Mouse (Mus musculus): ENCODE data around the gene Plk5. TPM values are rescaled to one million over a fixed set of nuclear protein-coding genes. Genes with fewer than 3 reads are reported as not detected.

Plk5 gene
- polyA plus RNA-seq, 1 experiment from 2014 or later, result 0.11 TPM

- ATAC-seq (ENCODE audit: low FRiP score), result peak; percentile 77
- H3K4me3 ChIP-seq (ENCODE audit: low read depth, low read length), result peak overlapping the region; percentile 98
- H3K27me3 ChIP-seq (ENCODE audit: control insufficient read depth, insufficient read depth, low read length), result no peaks in the 10 kb centered on the region
- peak overlapping the region; percentile 100 for H3K9ac ChIP-seq (ENCODE audit: low read depth, low read length)
- H3K9me3 ChIP-seq (ENCODE audit: control insufficient read depth, low read length), result no peaks in the 10 kb centered on the region
- H3K36me3 ChIP-seq (ENCODE audit: control insufficient read depth, insufficient read depth, low read length), result peaks cover 17% of the 10 kb centered on the region
- 1% methylated on average over 34 of the region's 34 CpGs for WGBS
- H3K4me1 ChIP-seq (replicated peaks; ENCODE audit: control insufficient read depth, insufficient read depth, low read length), result peaks cover 12% of the 10 kb centered on the region
- peak overlapping the region; percentile 99 for H3K27ac ChIP-seq (ENCODE audit: low read depth, low read length)
- H3K4me2 ChIP-seq (replicated peaks; ENCODE audit: low read depth, low read length), result peak overlapping the region; percentile 80
- DNase-seq (ENCODE audit: low spot score), result peak; percentile 82
Measured at GRCm38 (mm10) chr10:80385811-80386734, 29.8 kb downstream of the Plk5 start.

GRCm38 (mm10) chr10:80386735-80387471 is 30.6 kb downstream of the Plk5 start:
- Histone ChIP-seq H3K27ac (ENCODE audit: low read depth, low read length) (peak overlapping the region; percentile 99), H3K4me3 (ENCODE audit: low read depth, low read length) (peak overlapping the region; percentile 98), H3K27me3 (ENCODE audit: control insufficient read depth, insufficient read depth, low read length) (no peaks in the 10 kb centered on the region), H3K9me3 (ENCODE audit: control insufficient read depth, low read length) (no peaks in the 10 kb centered on the region), H3K36me3 (ENCODE audit: control insufficient read depth, insufficient read depth, low read length) (peaks cover 10% of the 10 kb centered on the region), H3K4me1 (replicated peaks; ENCODE audit: control insufficient read depth, insufficient read depth, low read length) (peaks cover 12% of the 10 kb centered on the region), H3K9ac (ENCODE audit: low read depth, low read length) (peak overlapping the region; percentile 100), H3K4me2 (replicated peaks; ENCODE audit: low read depth, low read length) (peak overlapping the region; percentile 80)
- no peak for ATAC-seq (ENCODE audit: low FRiP score)
- DNase-seq (ENCODE audit: low spot score), result peak; percentile 49
- under 1% methylated on average over 77 of the region's 94 CpGs for WGBS

DNA sequence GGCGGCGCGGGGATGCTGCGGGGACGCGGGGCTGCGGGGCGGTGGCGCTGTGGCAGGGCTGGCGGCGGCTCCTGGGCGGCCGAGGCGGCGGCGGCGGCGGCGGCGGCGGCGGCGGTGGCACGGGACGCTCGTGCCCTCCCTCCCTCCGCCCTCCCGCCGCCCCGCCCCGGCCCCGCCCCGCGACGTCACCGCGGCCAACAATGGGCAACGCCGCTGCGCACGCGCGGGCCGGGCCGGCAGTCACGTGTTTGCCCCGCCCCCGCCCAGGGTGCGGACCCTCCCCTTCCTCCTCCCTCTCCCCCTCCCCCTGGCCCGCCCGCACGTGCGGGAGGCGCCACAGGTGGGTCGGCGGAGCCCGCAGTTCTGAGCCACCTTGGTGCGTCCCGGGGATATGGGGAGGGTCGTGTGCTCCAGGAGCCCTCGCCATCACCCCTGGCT is 31.3 kb downstream of the Plk5 start, which contains the start of gene Mex3d:
Gene Mex3d (minus strand): TSS at position 138 of the 438 bp plus-strand sequence.
- H3K27me3 ChIP-seq (ENCODE audit: control insufficient read depth, insufficient read depth, low read length), result no peaks in the 10 kb centered on the region
- peaks cover 12% of the 10 kb centered on the region for H3K36me3 ChIP-seq (ENCODE audit: control insufficient read depth, insufficient read depth, low read length)
- DNase-seq (ENCODE audit: low spot score), result peak; percentile 94

GRCm38 (mm10) chr10:80388731-80389130 is 32.5 kb downstream of the Plk5 start:
- Histone ChIP-seq H3K9ac (ENCODE audit: low read depth, low read length) (no peak overlapping the region), H3K36me3 (ENCODE audit: control insufficient read depth, insufficient read depth, low read length) (peaks cover 19% of the 10 kb centered on the region), H3K27me3 (ENCODE audit: control insufficient read depth, insufficient read depth, low read length) (no peaks in the 10 kb centered on the region), H3K4me1 (replicated peaks; ENCODE audit: control insufficient read depth, insufficient read depth, low read length) (peaks cover 9% of the 10 kb centered on the region), H3K9me3 (ENCODE audit: control insufficient read depth, low read length) (no peaks in the 10 kb centered on the region), H3K4me2 (replicated peaks; ENCODE audit: low read depth, low read length) (no peak overlapping the region), H3K27ac (ENCODE audit: low read depth, low read length) (no peak overlapping the region), H3K4me3 (ENCODE audit: low read depth, low read length) (no peak overlapping the region)
- no peak for ATAC-seq (ENCODE audit: low FRiP score)
- DNase-seq (ENCODE audit: low spot score), result no peak
- WGBS, result 25% methylated on average over 2 of the region's 2 CpGs

More for the DNA sequence above, 31.3 kb downstream of the Plk5 start, which contains the start of gene Mex3d:
- 0% methylated on average over 1 of the region's 61 CpGs for WGBS
- H3K4me2 ChIP-seq (replicated peaks; ENCODE audit: low read depth, low read length), result peak within 1 kb of the TSS; percentile 87
- H3K9ac ChIP-seq (ENCODE audit: low read depth, low read length), result peak within 1 kb of the TSS; percentile 100
- peak; percentile 41 for ATAC-seq (ENCODE audit: low FRiP score)
- no peaks in the 10 kb centered on the region for H3K9me3 ChIP-seq (ENCODE audit: control insufficient read depth, low read length)
- peaks cover 12% of the 10 kb centered on the region for H3K4me1 ChIP-seq (replicated peaks; ENCODE audit: control insufficient read depth, insufficient read depth, low read length)
- peak within 1 kb of the TSS; percentile 99 for H3K27ac ChIP-seq (ENCODE audit: low read depth, low read length)
- H3K4me3 ChIP-seq (ENCODE audit: low read depth, low read length), result peak within 1 kb of the TSS; percentile 98

GRCm38 (mm10) chr10:80389185-80389708 is 33.0 kb downstream of the Plk5 start:
- peaks cover 15% of the 10 kb centered on the region for H3K36me3 ChIP-seq (ENCODE audit: control insufficient read depth, insufficient read depth, low read length)
- no peak for DNase-seq (ENCODE audit: low spot score)
- H3K4me3 ChIP-seq (ENCODE audit: low read depth, low read length), result no peak overlapping the region
- no peak overlapping the region for H3K4me2 ChIP-seq (replicated peaks; ENCODE audit: low read depth, low read length)
- H3K27ac ChIP-seq (ENCODE audit: low read depth, low read length), result no peak overlapping the region
- no peaks in the 10 kb centered on the region for H3K9me3 ChIP-seq (ENCODE audit: control insufficient read depth, low read length)
- ATAC-seq (ENCODE audit: low FRiP score), result no peak
- 80% methylated on average over 4 of the region's 4 CpGs for WGBS
- no peak overlapping the region for H3K9ac ChIP-seq (ENCODE audit: low read depth, low read length)
- H3K4me1 ChIP-seq (replicated peaks; ENCODE audit: control insufficient read depth, insufficient read depth, low read length), result peaks cover 4% of the 10 kb centered on the region
- H3K27me3 ChIP-seq (ENCODE audit: control insufficient read depth, insufficient read depth, low read length), result no peaks in the 10 kb centered on the region

GRCm38 (mm10) chr10:80390697-80391096 is 34.4 kb downstream of the Plk5 start:
- H3K9ac ChIP-seq (ENCODE audit: low read depth, low read length), result no peak overlapping the region
- DNase-seq (ENCODE audit: low spot score), result no peak
- no peaks in the 10 kb centered on the region for H3K27me3 ChIP-seq (ENCODE audit: control insufficient read depth, insufficient read depth, low read length)
- no peak overlapping the region for H3K4me3 ChIP-seq (ENCODE audit: low read depth, low read length)
- no peaks in the 10 kb centered on the region for H3K9me3 ChIP-seq (ENCODE audit: control insufficient read depth, low read length)
- H3K36me3 ChIP-seq (ENCODE audit: control insufficient read depth, insufficient read depth, low read length), result peaks cover 20% of the 10 kb centered on the region
- H3K4me1 ChIP-seq (replicated peaks; ENCODE audit: control insufficient read depth, insufficient read depth, low read length), result no peaks in the 10 kb centered on the region
- WGBS, result 91% methylated on average over 9 of the region's 9 CpGs
- H3K27ac ChIP-seq (ENCODE audit: low read depth, low read length), result no peak overlapping the region
- H3K4me2 ChIP-seq (replicated peaks; ENCODE audit: low read depth, low read length), result no peak overlapping the region
- ATAC-seq (ENCODE audit: low FRiP score), result no peak

- ATAC-seq (ENCODE audit: low FRiP score) (no peak), DNase-seq (ENCODE audit: low spot score) (no peak)
- Histone ChIP-seq H3K9me3 (ENCODE audit: control insufficient read depth, low read length) (no peaks in the 10 kb centered on the region), H3K9ac (ENCODE audit: low read depth, low read length) (no peak overlapping the region), H3K4me3 (ENCODE audit: low read depth, low read length) (no peak overlapping the region), H3K4me1 (replicated peaks; ENCODE audit: control insufficient read depth, insufficient read depth, low read length) (peaks cover 5% of the 10 kb centered on the region), H3K36me3 (ENCODE audit: control insufficient read depth, insufficient read depth, low read length) (peaks cover 20% of the 10 kb centered on the region), H3K27me3 (ENCODE audit: control insufficient read depth, insufficient read depth, low read length) (no peaks in the 10 kb centered on the region), H3K27ac (ENCODE audit: low read depth, low read length) (no peak overlapping the region), H3K4me2 (replicated peaks; ENCODE audit: low read depth, low read length) (no peak overlapping the region)
- WGBS, result 92% methylated on average over 5 of the region's 5 CpGs
Measured at GRCm38 (mm10) chr10:80392687-80393086, 36.4 kb downstream of the Plk5 start.

GRCm38 (mm10) chr10:80395025-80395627 is 38.9 kb downstream of the Plk5 start:
- DNase-seq (ENCODE audit: low spot score) (no peak), ATAC-seq (ENCODE audit: low FRiP score) (no peak)
- Histone ChIP-seq H3K4me3 (ENCODE audit: low read depth, low read length) (no peak overlapping the region), H3K27ac (ENCODE audit: low read depth, low read length) (no peak overlapping the region), H3K36me3 (ENCODE audit: control insufficient read depth, insufficient read depth, low read length) (peaks cover 20% of the 10 kb centered on the region), H3K9ac (ENCODE audit: low read depth, low read length) (no peak overlapping the region), H3K4me1 (replicated peaks; ENCODE audit: control insufficient read depth, insufficient read depth, low read length) (peaks cover 10% of the 10 kb centered on the region), H3K27me3 (ENCODE audit: control insufficient read depth, insufficient read depth, low read length) (no peaks in the 10 kb centered on the region), H3K4me2 (replicated peaks; ENCODE audit: low read depth, low read length) (no peak overlapping the region), H3K9me3 (ENCODE audit: control insufficient read depth, low read length) (no peaks in the 10 kb centered on the region)
- WGBS, result 93% methylated on average over 35 of the region's 35 CpGs
